Mouse (Mus musculus): ENCODE data around the gene Grin1. TPM values are rescaled to one million over a fixed set of nuclear protein-coding genes. Genes with fewer than 3 reads are reported as not detected.

Grin1 gene
- polyA plus RNA-seq, 1 experiment: 0.63 TPM

- Histone ChIP-seq H3K36me3 (ENCODE audit: control insufficient read depth, insufficient read depth, low read length) (no peaks in the 10 kb centered on the region), H3K27ac (ENCODE audit: insufficient read depth, low read depth, low read length) (no peak overlapping the region), H3K4me1 (ENCODE audit: control insufficient read depth, insufficient read depth, insufficient read length, low read length) (peaks cover 5% of the 10 kb centered on the region; the same call in 1 of the 2 replicates), H3K4me3 (ENCODE audit: low read depth, low read length) (peak overlapping the region; percentile 21; the same call in 1 of the 2 replicates), H3K27me3 (ENCODE audit: control insufficient read depth, insufficient read depth, low read length) (peaks cover 8% of the 10 kb centered on the region; the same call in 1 of the 2 replicates)
- no peak for TF ChIP-seq CTCF (IDR thresholded peaks at IDR 0.05; ENCODE audit: extremely low read depth, insufficient read length, insufficient replicate concordance, low read depth, low read length)
- WGBS: 5% methylated on average over 31 of the region's 31 CpGs
Observed at GRCm38 (mm10) chr2:25318119-25318966, 644 bp downstream of the Grin1 start.

- H3K36me3 ChIP-seq (ENCODE audit: control insufficient read depth, insufficient read depth, low read length): no peaks in the 10 kb centered on the region
- TF ChIP-seq POLR2A (IDR thresholded peaks at IDR 0.05; ENCODE audit: low read depth, low read length): no peak
- no peak for TF ChIP-seq CTCF (IDR thresholded peaks at IDR 0.05; ENCODE audit: extremely low read depth, insufficient read length, insufficient replicate concordance, low read depth, low read length)
- H3K27me3 ChIP-seq (ENCODE audit: control insufficient read depth, insufficient read depth, low read length): peaks cover 16% of the 10 kb centered on the region
- no peak overlapping the region for H3K27ac ChIP-seq (ENCODE audit: insufficient read depth, low read depth, low read length)
- WGBS: 4% methylated on average over 11 of the region's 11 CpGs
- H3K4me1 ChIP-seq (ENCODE audit: control insufficient read depth, insufficient read depth, insufficient read length, low read length): peaks cover 2% of the 10 kb centered on the region; the same call in 1 of the 2 replicates
- H3K4me3 ChIP-seq (ENCODE audit: low read depth, low read length): 0 out of 2 replicates have a peak overlapping the region, but pooled peaks have one; percentile 33
Observed at GRCm38 (mm10) chr2:25311491-25311891, 7.5 kb downstream of the Grin1 start.

- no peaks in the 10 kb centered on the region for H3K36me3 ChIP-seq (ENCODE audit: control insufficient read depth, insufficient read depth, low read length)
- WGBS: 5% methylated on average over 22 of the region's 22 CpGs
- peaks cover 2% of the 10 kb centered on the region; the same call in 1 of the 2 replicates for H3K4me1 ChIP-seq (ENCODE audit: control insufficient read depth, insufficient read depth, insufficient read length, low read length)
- TF ChIP-seq CTCF (IDR thresholded peaks at IDR 0.05; ENCODE audit: extremely low read depth, insufficient read length, insufficient replicate concordance, low read depth, low read length): no peak
- H3K4me3 ChIP-seq (ENCODE audit: low read depth, low read length): peak overlapping the region; percentile 33; the same call in 1 of the 2 replicates
- H3K27ac ChIP-seq (ENCODE audit: insufficient read depth, low read depth, low read length): no peak overlapping the region
- peaks cover 16% of the 10 kb centered on the region for H3K27me3 ChIP-seq (ENCODE audit: control insufficient read depth, insufficient read depth, low read length)
Observed at GRCm38 (mm10) chr2:25310969-25311368, 8.0 kb downstream of the Grin1 start.

GRCm38 (mm10) chr2:25310180-25310579 is 8.8 kb downstream of the Grin1 start:
- H3K27ac ChIP-seq (ENCODE audit: insufficient read depth, low read depth, low read length): no peak overlapping the region
- H3K4me3 ChIP-seq (ENCODE audit: low read depth, low read length): no peak overlapping the region
- peaks cover 2% of the 10 kb centered on the region; the same call in 1 of the 2 replicates for H3K4me1 ChIP-seq (ENCODE audit: control insufficient read depth, insufficient read depth, insufficient read length, low read length)
- peaks cover 16% of the 10 kb centered on the region for H3K27me3 ChIP-seq (ENCODE audit: control insufficient read depth, insufficient read depth, low read length)
- H3K36me3 ChIP-seq (ENCODE audit: control insufficient read depth, insufficient read depth, low read length): no peaks in the 10 kb centered on the region
- TF ChIP-seq POLR2A (IDR thresholded peaks at IDR 0.05; ENCODE audit: low read depth, low read length) (no peak), CTCF (IDR thresholded peaks at IDR 0.05; ENCODE audit: extremely low read depth, insufficient read length, insufficient replicate concordance, low read depth, low read length) (no peak)
- WGBS: 58% methylated on average over 10 of the region's 10 CpGs

- 51% methylated on average over 14 of the region's 14 CpGs for WGBS
- Histone ChIP-seq H3K27me3 (ENCODE audit: control insufficient read depth, insufficient read depth, low read length) (peaks cover 11% of the 10 kb centered on the region; the same call in 1 of the 2 replicates), H3K36me3 (ENCODE audit: control insufficient read depth, insufficient read depth, low read length) (no peaks in the 10 kb centered on the region), H3K27ac (ENCODE audit: insufficient read depth, low read depth, low read length) (no peak overlapping the region), H3K4me1 (ENCODE audit: control insufficient read depth, insufficient read depth, insufficient read length, low read length) (0 out of 2 replicates have a peak, but pooled peaks cover 3% of the 10 kb centered on the region), H3K4me3 (ENCODE audit: low read depth, low read length) (no peak overlapping the region)
- TF ChIP-seq POLR2A (IDR thresholded peaks at IDR 0.05; ENCODE audit: low read depth, low read length): no peak
- TF ChIP-seq CTCF (IDR thresholded peaks at IDR 0.05; ENCODE audit: extremely low read depth, insufficient read length, insufficient replicate concordance, low read depth, low read length): no peak
Observed at GRCm38 (mm10) chr2:25305587-25306359, 13.2 kb downstream of the Grin1 start.

GRCm38 (mm10) chr2:25304657-25305541 is 14.1 kb downstream of the Grin1 start:
- Histone ChIP-seq H3K36me3 (ENCODE audit: control insufficient read depth, insufficient read depth, low read length) (no peaks in the 10 kb centered on the region), H3K4me1 (ENCODE audit: control insufficient read depth, insufficient read depth, insufficient read length, low read length) (0 out of 2 replicates have a peak, but pooled peaks cover 3% of the 10 kb centered on the region), H3K4me3 (ENCODE audit: low read depth, low read length) (peak overlapping the region; percentile 44), H3K27ac (ENCODE audit: insufficient read depth, low read depth, low read length) (no peak overlapping the region), H3K27me3 (ENCODE audit: control insufficient read depth, insufficient read depth, low read length) (peaks cover 9% of the 10 kb centered on the region; the same call in 1 of the 2 replicates)
- TF ChIP-seq CTCF (IDR thresholded peaks at IDR 0.05; ENCODE audit: extremely low read depth, insufficient read length, insufficient replicate concordance, low read depth, low read length): no peak
- TF ChIP-seq POLR2A (IDR thresholded peaks at IDR 0.05; ENCODE audit: low read depth, low read length): no peak
- 2% methylated on average over 44 of the region's 45 CpGs for WGBS

All from small intestine, adult 2 months (tissue).